Mouse (Mus musculus) brain, embryonic 14.5 days (tissue): ENCODE data around the gene Slc22a6.

Experiments used
- CTCF ChIP-seq: fragments of 200-500 bp; IDR thresholded peaks from 2 replicates; pipeline ENCODE4 v1.5.1; 2012; ENCODE audit warnings: inconsistent platforms, mild to moderate bottlenecking, moderate library complexity, borderline replicate concordance; ENCODE audit not compliant: insufficient read depth, insufficient read length; ENCODE audit errors: extremely low read depth
- POLR2A ChIP-seq: fragments of 200-500 bp; IDR thresholded peaks from 2 replicates; pipeline ENCODE4 v1.6.1; 2012; ENCODE audit warnings: mild to moderate bottlenecking, inconsistent platforms, borderline replicate concordance; ENCODE audit not compliant: poor library complexity, insufficient read depth, insufficient read length, severe bottlenecking; ENCODE audit errors: extremely low read depth

DNA sequence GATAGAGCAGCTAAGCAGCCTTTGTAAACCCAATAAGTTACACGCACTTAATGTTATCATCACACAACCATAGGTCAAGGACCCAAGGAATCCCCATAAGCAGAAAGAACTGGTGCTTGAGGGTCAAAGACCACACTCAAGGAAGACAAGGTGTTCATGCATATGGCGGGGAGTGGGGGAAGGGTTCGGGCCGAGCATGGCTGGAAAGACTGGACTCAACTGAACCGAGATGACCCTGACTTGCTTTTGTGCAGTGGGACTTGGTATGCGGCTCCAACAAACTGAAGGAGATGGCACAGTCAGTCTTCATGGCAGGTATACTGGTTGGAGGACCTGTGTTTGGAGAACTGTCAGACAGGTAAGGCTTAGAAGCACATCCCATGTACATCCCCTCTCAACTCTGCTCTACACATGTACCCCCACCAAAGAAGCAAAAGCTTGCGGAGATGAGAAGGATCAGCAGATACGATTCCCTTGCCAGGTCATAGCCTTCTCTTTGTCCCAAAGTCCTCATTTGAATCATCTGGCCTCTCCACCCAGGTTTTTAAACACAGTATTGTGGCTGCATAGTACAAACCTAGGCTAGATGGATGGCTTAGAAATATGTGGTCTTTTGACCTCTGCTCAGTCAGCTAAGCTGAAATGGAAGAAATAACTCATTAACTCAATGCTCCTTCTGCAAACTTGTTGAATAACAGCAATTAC lies 13.2 kb upstream of the Slc22a6 start:
- TF ChIP-seq CTCF = no peak
- TF ChIP-seq POLR2A = no peak
